Mouse (Mus musculus) kidney, postnatal 0 days (tissue): ENCODE data around the gene Rbm18. TPM values are rescaled to one million over a fixed set of nuclear protein-coding genes. Genes with fewer than 3 reads are reported as not detected.
"Not testable (repeated sequence)": the region's sequence is repeated elsewhere in the genome, so short reads cannot be mapped to it uniquely, and the experiment has no call there.

Experiments used
- ATAC-seq: fragments of 200-750 bp; cut with Nextera tagmentation; replicated peaks from 2 replicates; pipeline ENCODE4 v1.8.0; 2017; ENCODE audit warnings: low read depth, moderate number of reproducible peaks, moderate TSS enrichment, moderate library complexity; ENCODE audit not compliant: low FRiP score
- DNase-seq: peaks from one replicate; pipeline ENCODE4 v3.0.0-alpha.2; 2016; ENCODE audit warnings: low spot score
- H3K27ac ChIP-seq: fragments of 300-500 bp; sonication (generic); 2 replicates; pipeline ENCODE4 v1.5.1; 2014; ENCODE audit warnings: mild to moderate bottlenecking
- H3K27me3 ChIP-seq: fragments of 300-500 bp; sonication (generic); 2 replicates; pipeline ENCODE4 v1.6.1; 2014; ENCODE audit warnings: low read length, mixed read lengths; ENCODE audit not compliant: insufficient read depth
- H3K36me3 ChIP-seq: fragments of 300-500 bp; sonication (generic); 2 replicates; pipeline ENCODE4 v1.6.1; 2014; ENCODE audit warnings: low read length, mixed read lengths; ENCODE audit not compliant: insufficient read depth
- H3K4me1 ChIP-seq: fragments of 300-500 bp; sonication (generic); replicated peaks from 2 replicates; pipeline ENCODE4 v1.6.1; 2014; ENCODE audit warnings: antibody characterized with exemption, low read length, mixed read lengths; ENCODE audit not compliant: insufficient read depth
- H3K4me2 ChIP-seq: fragments of 300-500 bp; sonication (generic); 2 replicates; pipeline ENCODE4 v1.6.1; 2014; ENCODE audit warnings: mild to moderate bottlenecking, low read length, moderate library complexity, mixed read lengths
- H3K4me3 ChIP-seq: fragments of 300-500 bp; sonication (generic); replicated peaks from 2 replicates; pipeline ENCODE4 v1.5.1; 2014; ENCODE audit warnings: low read depth, low read length
- H3K9ac ChIP-seq: fragments of 300-500 bp; sonication (generic); 2 replicates; pipeline ENCODE4 v1.6.1; 2014; ENCODE audit warnings: low read depth, low read length
- H3K9me3 ChIP-seq: fragments of 300-500 bp; sonication (generic); replicated peaks from 2 replicates; pipeline ENCODE4 v1.6.1; 2016; ENCODE audit warnings: low read length, inconsistent platforms, mixed read lengths
- CTCF ChIP-seq: IDR thresholded peaks from 2 replicates; pipeline ENCODE4 v1.5.1; 2016; ENCODE audit warnings: antibody characterized with exemption, low read depth, mild to moderate bottlenecking, moderate library complexity
- WGBS: fragments of 180-500 bp; shearing (Covaris S2); extraction: QIAGEN DNeasy Blood & Tissue Kit; methylation state at CpG from one replicate; pipeline ENCODE4 v1.1.7; 2014; 5-methylcytosine and 5-hydroxymethylcytosine counted together
- polyA plus RNA-seq: library from polyadenylated mRNA; unstranded; fragments of >200 nt; fragmentation: Nextera tagmentation; extraction: Ambion mirVana; gene quantifications from 2 replicates; pipeline ENCODE4 v1.2.1, GENCODE M21; 2015

Gene Rbm18
- polyA plus RNA-seq, 1 experiment from 2014 or later = 59.8 TPM

DNA sequence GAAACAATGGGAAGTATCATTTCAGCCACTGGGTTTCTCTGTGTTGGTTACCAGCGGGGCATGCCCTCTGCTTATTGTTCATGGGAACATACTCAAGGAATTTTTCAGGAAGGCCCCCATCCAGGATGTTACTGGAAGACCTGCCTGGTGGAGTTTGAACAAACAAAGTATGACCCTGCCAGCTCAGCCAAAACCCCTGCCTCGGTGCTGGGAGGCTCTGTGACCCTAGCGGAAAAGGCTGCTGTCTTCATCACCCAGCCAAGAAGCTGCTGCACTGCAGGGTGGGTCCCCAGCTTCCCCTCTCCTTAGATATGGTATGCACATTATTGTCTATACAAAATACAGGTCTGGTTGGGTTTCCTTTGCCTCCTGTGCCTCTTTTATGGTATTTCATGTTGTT is 36.0 kb upstream of the Rbm18 start:
- ATAC-seq = no peak
- no peak overlapping the region for H3K4me2 ChIP-seq
- H3K4me1 ChIP-seq = no peaks in the 10 kb centered on the region
- H3K9ac ChIP-seq = no peak overlapping the region
- H3K27me3 ChIP-seq = no peaks in the 10 kb centered on the region
- H3K4me3 ChIP-seq = no peak overlapping the region
- H3K36me3 ChIP-seq = 0 out of 2 replicates have a peak, but pooled peaks cover 9% of the 10 kb centered on the region
- DNase-seq = peak; percentile 8
- no peaks in the 10 kb centered on the region for H3K9me3 ChIP-seq
- H3K27ac ChIP-seq = 0 out of 2 replicates have a peak overlapping the region, but pooled peaks have one; percentile 2
- 68% methylated on average over 3 of the region's 3 CpGs for WGBS
- TF ChIP-seq CTCF = no peak

DNA sequence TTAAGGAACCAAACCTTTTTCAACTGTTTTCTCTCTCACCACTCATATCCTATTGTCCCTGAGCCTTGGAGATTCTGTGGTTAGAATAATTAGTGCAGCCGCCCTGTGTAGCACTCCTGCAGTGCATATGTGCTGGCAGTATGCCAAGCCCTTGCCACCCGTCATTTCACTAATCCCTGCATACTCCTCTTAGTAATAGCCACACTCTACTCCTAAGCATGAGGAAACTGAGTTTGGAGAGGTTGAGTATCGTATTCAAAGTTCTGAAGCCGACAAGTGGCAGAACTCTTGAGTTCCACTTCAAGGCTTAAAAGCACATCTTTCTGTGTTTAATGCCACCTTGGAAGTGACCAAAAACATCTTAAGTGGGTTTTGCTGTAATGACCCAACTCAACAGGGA is 35.6 kb upstream of the Rbm18 start:
- DNase-seq = no peak
- Histone ChIP-seq H3K4me2 (no peak overlapping the region), H3K27ac (no peak overlapping the region), H3K9me3 (no peaks in the 10 kb centered on the region), H3K4me1 (no peaks in the 10 kb centered on the region), H3K27me3 (no peaks in the 10 kb centered on the region), H3K36me3 (0 out of 2 replicates have a peak, but pooled peaks cover 9% of the 10 kb centered on the region), H3K9ac (no peak overlapping the region), H3K4me3 (no peak overlapping the region)
- WGBS = 69% methylated on average over 4 of the region's 4 CpGs
- TF ChIP-seq CTCF = no peak
- ATAC-seq = no peak

DNA sequence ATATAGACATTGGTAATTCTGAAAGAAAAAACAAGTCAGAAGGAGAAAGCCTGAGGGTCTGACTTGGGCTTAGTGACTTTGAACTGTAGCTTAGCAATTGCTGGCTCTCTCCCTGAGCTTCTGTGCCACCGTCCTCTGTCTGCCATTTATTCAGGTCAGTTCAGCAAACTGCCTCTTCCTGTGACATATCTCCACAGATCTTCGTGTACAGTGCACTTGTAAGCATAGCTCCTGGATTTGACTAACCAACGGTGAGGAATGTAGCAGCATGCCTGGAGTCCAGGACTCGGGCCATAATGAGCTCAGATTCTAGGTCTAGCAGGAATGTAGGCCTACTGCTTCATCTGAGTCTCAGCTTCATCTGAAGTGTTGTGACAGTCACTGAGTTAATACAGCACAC is 32.6 kb upstream of the Rbm18 start:
- Histone ChIP-seq H3K27ac (no peak overlapping the region), H3K9ac (no peak overlapping the region), H3K36me3 (0 out of 2 replicates have a peak, but pooled peaks cover 9% of the 10 kb centered on the region), H3K9me3 (no peaks in the 10 kb centered on the region), H3K4me1 (no peaks in the 10 kb centered on the region), H3K4me3 (no peak overlapping the region), H3K4me2 (no peak overlapping the region), H3K27me3 (no peaks in the 10 kb centered on the region)
- ATAC-seq (no peak), DNase-seq (no peak)
- TF ChIP-seq CTCF = no peak
- WGBS = 75% methylated on average over 4 of the region's 4 CpGs

GRCm38 (mm10) chr2:36167990-36168618 is 31.5 kb upstream of the Rbm18 start:
- no peak for DNase-seq
- WGBS = 53% methylated on average over 1 of the region's 1 CpGs
- Histone ChIP-seq H3K9me3 (no peaks in the 10 kb centered on the region), H3K4me2 (no peak overlapping the region), H3K36me3 (0 out of 2 replicates have a peak, but pooled peaks cover 9% of the 10 kb centered on the region), H3K9ac (no peak overlapping the region), H3K4me1 (no peaks in the 10 kb centered on the region), H3K4me3 (no peak overlapping the region), H3K27ac (no peak overlapping the region), H3K27me3 (no peaks in the 10 kb centered on the region)
- ATAC-seq = no peak
- no peak for TF ChIP-seq CTCF

DNA sequence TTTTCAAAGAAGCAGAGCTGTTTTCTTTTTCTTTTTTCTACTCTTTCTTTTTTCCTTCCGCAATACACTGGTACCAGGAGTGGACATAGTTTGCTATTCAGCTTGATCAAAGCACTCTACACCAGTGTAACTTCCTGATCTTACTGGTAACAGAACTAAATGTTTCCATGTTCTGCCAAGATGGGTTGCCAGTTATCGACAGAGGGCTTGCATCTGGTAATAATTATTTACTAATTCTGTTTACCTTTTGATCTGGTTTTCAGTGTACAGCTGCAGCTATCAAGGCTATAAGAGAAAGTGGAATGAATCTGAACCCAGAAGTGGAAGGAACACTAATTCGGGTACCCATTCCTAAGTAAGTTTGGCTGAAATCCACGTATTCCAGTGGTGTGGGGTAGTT is 22.8 kb upstream of the Rbm18 start:
- TF ChIP-seq CTCF = no peak
- H3K4me3 ChIP-seq = no peak overlapping the region
- no peaks in the 10 kb centered on the region for H3K27me3 ChIP-seq
- DNase-seq = no peak
- WGBS = 87% methylated on average over 4 of the region's 4 CpGs
- H3K4me1 ChIP-seq = no peaks in the 10 kb centered on the region
- H3K9me3 ChIP-seq = no peaks in the 10 kb centered on the region
- no peak for ATAC-seq
- H3K27ac ChIP-seq = no peak overlapping the region
- H3K36me3 ChIP-seq = peaks cover 13% of the 10 kb centered on the region; the same call in 1 of the 2 replicates
- no peak overlapping the region for H3K4me2 ChIP-seq
- no peak overlapping the region for H3K9ac ChIP-seq

- 89% methylated on average over 1 of the region's 1 CpGs for WGBS
- Histone ChIP-seq H3K27ac (no peak overlapping the region), H3K4me2 (no peak overlapping the region), H3K36me3 (peaks cover 13% of the 10 kb centered on the region; the same call in 1 of the 2 replicates), H3K9me3 (no peaks in the 10 kb centered on the region), H3K27me3 (no peaks in the 10 kb centered on the region), H3K9ac (no peak overlapping the region), H3K4me3 (no peak overlapping the region), H3K4me1 (no peaks in the 10 kb centered on the region)
- TF ChIP-seq CTCF = no peak
- ATAC-seq (no peak), DNase-seq (no peak)
These were observed 20.9 kb upstream of the Rbm18 start for GRCm38 (mm10) chr2:36157461-36157860.

DNA sequence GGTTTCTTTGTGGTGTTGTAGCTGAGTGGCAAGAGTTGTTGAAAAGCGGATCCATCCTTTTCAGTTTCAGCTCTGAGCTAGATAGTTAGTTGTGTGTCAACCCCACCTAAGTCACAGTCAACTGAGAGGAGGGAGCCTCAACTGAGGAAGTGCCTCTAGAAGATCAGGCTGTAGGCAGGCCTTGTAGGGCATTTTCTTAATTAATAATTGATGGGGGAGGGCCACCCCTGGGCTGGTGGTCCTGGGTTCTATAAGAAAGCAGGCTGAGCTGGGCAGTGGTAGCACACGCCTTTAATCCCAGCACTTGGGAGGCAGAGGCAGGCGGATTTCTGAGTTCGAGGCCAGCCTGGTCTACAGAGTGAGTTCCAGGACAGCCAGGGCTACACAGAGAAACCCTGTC is 15.8 kb upstream of the Rbm18 start:
- 99% methylated on average over 4 of the region's 4 CpGs for WGBS
- DNase-seq, H3K9ac ChIP-seq, H3K4me3 ChIP-seq, H3K9me3 ChIP-seq, H3K36me3 ChIP-seq, H3K27me3 ChIP-seq, H3K27ac ChIP-seq, H3K4me2 ChIP-seq, H3K4me1 ChIP-seq, ATAC-seq: not testable (repeated sequence)
